7 mouse cellular contexts compared by ENCODE assay signal in the genomic region with DNA sequence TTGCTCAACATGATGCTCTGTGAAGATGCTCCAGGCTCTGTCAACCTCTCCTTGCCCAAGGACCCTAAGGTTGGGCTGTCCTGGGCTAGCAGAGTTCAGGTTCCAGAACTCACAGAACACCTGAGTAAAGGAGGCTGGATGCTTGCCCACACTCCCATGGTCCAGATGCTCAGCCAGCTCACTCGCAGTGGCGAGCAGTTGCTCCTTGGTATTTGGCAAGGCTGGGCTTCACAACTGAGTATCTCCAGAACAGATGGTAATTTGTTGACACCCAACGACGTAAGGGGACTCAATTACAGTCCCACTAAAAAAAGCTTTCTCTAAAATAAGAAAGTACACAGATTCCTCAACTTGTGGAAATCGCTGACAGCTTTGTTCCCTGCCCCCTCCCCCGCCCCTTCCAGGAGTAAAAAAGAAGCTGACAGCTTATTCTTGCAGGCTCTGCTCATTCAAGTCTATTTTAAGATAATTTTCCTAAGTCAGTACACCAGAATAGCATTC.
A peak's percentile ranks its signal among the peaks of the same experiment; 100 is the strongest.
DNase-seq lines count a peak whose midpoint lies in the region; ATAC-seq and TF ChIP-seq lines count a peak whose summit lies in the region.

No protein-coding gene starts in this region.

- no peak overlapping the region for H3K4me3 ChIP-seq in CH12.LX (replicated peaks in 1 of 3; ENCODE audit: low read depth in 2 of 3, low read length in 2 of 3, poor library complexity in 1 of 3)

- TF ChIP-seq CTCF in CH12.LX (conservative IDR thresholded peaks at IDR 0.05 in 1 of 2, IDR thresholded peaks at IDR 0.05 in 1 of 2; ENCODE audit: low read depth in 2 of 2, low read length in 2 of 2): no peak

- H3K9ac ChIP-seq in CH12.LX (ENCODE audit: insufficient read depth, low read depth): no peak overlapping the region

- no peak for DNase-seq in CH12.LX (ENCODE audit: extremely low read depth)
- peak; percentile 92 for DNase-seq in brain, adult 2 months (ENCODE audit: low read depth, low spot score)
- peak; percentile 43 to 47 for DNase-seq in frontal cortex, postnatal 25 days (ENCODE audit: low spot score in 2 of 2)
- peak; percentile 78 for DNase-seq in layer of hippocampus, adult 11-12 months (ENCODE audit: low spot score)
- peak; percentile 29 to 53 for DNase-seq in lung, postnatal 4 days

- H3K4me1 ChIP-seq in CH12.LX (ENCODE audit: control insufficient read depth in 1 of 2, insufficient read depth in 2 of 2): peaks cover 17 to 52% of the 10 kb centered on the region in 2 experiments

- ATAC-seq in CD4-positive, CD25-positive, alpha-beta regulatory T cell, adult 4 months: no peak
- no peak for ATAC-seq in erythroblast, adult 5-6 weeks (replicated peaks; ENCODE audit: low FRiP score, poor library complexity, severe bottlenecking)

- H3K36me3 ChIP-seq in CH12.LX (replicated peaks in 1 of 2; ENCODE audit: control insufficient read depth in 1 of 2, insufficient read depth in 1 of 2, low read length in 1 of 2): no peaks in the 10 kb centered on the region

- H3K27ac ChIP-seq in CH12.LX (ENCODE audit: insufficient read depth, low read depth): no peak overlapping the region

- TF ChIP-seq RAD21 in CH12.LX (IDR thresholded peaks at IDR 0.05; ENCODE audit: low read depth, low read length): no peak

- H3K4me2 ChIP-seq in CH12.LX (ENCODE audit: insufficient read depth, low read depth, poor library complexity, severe bottlenecking): no peak overlapping the region

- no peaks in the 10 kb centered on the region for H3K9me3 ChIP-seq in CH12.LX (replicated peaks; ENCODE audit: low read length)

- in situ Hi-C loops in CH12.LX (cut with MboI; ENCODE audit: low pct_ligation_motif_present, low pct_unique_long_range_greater_than_20kb, low sequenced_read_pairs): no loop called here

- H3K79me2 ChIP-seq in CH12.LX (replicated peaks; ENCODE audit: control insufficient read depth, extremely low read depth, insufficient read depth, poor library complexity, severe bottlenecking): no peaks in the 10 kb centered on the region

- no peaks in the 10 kb centered on the region for H3K27me3 ChIP-seq in CH12.LX (replicated peaks)

- dilution Hi-C loops in CH12.LX (cut with MboI; ENCODE audit: extremely low pct_ligation_motif_present, extremely low pct_unique_long_range_greater_than_20kb, low sequenced_read_pairs): no loop called here

- TF ChIP-seq POLR2A in CH12.LX (IDR thresholded peaks at IDR 0.05; ENCODE audit: low read depth, low read length): no peak

- no peak for TF ChIP-seq EP300 in CH12.LX (IDR thresholded peaks at IDR 0.05; ENCODE audit: low read length)

TF ChIP-seq in CH12.LX, 34 proteins besides CTCF, POLR2A, EP300 and RAD21:
- TF ChIP-seq ZMIZ1 (IDR thresholded peaks at IDR 0.05; ENCODE audit: low read depth, low read length) (no peak), ETS1 (conservative IDR thresholded peaks at IDR 0.05; ENCODE audit: low read depth, low read length) (peak; percentile 52; the same call in 1 of the 2 replicates), MEF2A (IDR thresholded peaks at IDR 0.05; ENCODE audit: borderline replicate concordance, low read depth, low read length) (peak; percentile 24; the same call in 1 of the 2 replicates)
